Mouse (Mus musculus): ENCODE data around the gene Grcc10.

Grcc10 gene

GRCm38 (mm10) chr6:124732476-124733370, 8.5 kb downstream of the Grcc10 start:
- DNase-seq (ENCODE audit: low read depth, low spot score), result no peak

DNA sequence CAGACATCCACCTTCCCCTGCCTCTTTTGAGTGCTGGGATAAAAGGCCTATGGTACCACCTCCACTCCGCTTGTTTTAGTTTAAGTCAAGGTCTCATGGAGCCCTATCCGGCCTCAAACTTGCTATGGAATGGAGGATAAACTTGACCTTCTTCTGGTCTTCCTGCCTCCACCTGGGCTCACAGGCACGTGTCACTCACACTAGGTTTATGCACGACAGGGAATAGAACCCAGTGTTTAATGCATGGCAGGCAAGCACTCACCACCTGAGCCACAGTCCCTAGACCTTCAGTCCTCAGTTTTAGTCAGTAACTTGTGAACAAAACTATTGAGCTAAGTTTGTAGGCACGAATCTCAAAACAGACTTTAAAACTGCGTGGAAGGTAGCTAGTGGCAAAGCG, 10.1 kb downstream of the Grcc10 start:
- no peak for DNase-seq (ENCODE audit: low read depth, low spot score)

GRCm38 (mm10) chr6:124729850-124730705, 11.1 kb downstream of the Grcc10 start:
- DNase-seq (ENCODE audit: low read depth, low spot score), result no peak

DNA sequence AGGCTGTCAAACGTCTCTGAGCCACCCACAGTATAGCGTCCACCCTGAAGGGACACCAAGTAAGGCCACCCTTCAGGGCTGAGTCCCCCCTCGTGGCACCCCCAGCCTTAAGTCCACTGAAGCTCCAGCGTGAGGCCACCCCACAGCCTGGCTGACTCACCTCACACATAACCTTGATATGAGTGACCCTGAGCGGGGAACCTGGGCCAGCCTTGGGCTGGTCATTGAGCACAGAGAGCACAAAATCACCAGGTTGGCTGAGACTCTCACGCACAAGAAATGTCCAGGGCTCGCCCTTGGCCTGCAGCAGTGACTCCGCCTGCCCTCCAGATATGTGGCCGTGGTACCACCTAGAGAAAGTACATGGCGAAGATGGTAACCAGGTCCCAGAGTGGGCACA, 12.6 kb downstream of the Grcc10 start:
- DNase-seq (ENCODE audit: low read depth, low spot score), result no peak

- no peak for DNase-seq (ENCODE audit: low read depth, low spot score)
Measured at GRCm38 (mm10) chr6:124724472-124724871, 16.7 kb downstream of the Grcc10 start.

GRCm38 (mm10) chr6:124723541-124723940, 17.6 kb downstream of the Grcc10 start:
- no peak for DNase-seq (ENCODE audit: low read depth, low spot score)

DNA sequence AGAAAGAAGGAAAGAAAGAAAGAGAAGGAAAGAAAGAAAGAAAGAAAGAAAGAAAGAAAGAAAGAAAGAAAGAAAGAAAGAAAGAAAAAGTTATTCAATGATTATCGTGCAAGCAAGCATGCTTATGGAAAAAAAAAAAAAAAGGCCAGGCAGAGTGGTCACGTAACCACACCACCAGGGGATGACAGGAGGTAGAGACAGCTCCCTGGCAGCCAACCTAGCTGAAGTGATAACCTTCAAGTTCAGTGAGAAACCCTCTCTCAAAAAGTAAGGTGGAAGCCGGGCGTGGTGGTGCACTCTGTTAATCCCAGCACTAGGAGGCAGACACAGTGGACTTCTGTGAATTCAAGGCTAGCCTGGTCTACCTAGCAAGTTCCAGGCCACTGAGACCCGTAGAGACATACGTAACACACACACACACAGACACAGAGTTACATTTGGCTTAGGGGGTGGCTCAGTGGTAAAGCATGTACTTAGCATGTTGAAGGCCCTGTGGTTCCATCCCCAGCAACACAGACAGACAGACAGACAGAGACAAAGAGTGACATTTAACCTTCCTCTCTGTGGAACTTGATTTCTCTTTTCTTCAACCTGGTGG, 18.2 kb downstream of the Grcc10 start:
- DNase-seq (ENCODE audit: low read depth, low spot score), result no peak

DNA sequence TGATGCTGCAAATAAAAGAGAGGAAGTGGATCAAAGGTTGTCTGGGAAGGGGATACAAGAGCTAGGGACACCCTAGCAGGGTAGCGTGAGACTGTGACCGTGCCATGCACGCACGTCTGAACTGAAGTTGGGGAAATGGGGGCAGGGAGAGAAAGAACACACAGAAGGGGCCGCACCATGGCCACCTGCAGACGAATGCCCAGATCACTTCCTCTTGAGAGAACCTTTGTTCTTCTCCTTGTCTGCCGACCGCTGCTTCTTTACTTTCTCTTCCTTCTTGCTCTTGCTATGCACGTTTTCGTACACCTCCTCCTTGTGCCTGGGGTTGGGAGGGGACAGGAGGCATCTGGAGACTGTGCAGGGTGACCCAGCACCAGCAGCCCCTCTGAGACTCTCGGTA, 20.3 kb downstream of the Grcc10 start:
- DNase-seq (ENCODE audit: low read depth, low spot score), result no peak

DNA sequence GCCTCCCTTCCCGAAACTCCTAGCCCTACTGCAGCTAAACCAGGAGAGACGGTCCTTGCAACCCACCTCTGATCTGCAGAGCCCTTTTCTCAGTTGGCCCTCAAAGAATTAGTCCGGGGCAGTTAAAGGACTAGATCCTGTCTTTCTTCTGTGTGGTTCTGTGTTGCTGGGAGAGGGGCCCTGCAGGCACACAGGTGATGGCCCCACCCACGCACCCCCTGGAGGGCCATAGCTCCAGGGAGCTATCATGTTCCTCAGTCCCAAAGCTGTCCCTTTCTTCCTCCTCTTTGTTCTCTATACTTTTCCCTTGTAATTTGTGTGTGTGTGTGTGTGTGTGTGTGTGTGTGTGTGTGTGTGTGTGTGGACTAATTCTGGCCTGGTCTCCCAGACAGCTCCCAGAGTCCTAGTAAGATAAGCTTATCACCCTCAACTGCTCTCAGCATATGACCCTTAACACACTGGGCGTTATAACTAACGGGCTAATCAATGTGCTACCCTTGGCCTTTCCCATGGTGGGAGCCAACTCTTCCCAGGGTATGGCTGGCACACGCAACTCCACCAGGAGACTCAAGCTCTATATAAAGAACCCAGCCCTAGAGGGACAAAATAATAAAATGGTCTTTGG, 21.7 kb downstream of the Grcc10 start:
- DNase-seq (ENCODE audit: low read depth, low spot score), result no peak

- DNase-seq (ENCODE audit: low read depth, low spot score), result no peak
Measured at GRCm38 (mm10) chr6:124718703-124719102, 22.5 kb downstream of the Grcc10 start.

DNA sequence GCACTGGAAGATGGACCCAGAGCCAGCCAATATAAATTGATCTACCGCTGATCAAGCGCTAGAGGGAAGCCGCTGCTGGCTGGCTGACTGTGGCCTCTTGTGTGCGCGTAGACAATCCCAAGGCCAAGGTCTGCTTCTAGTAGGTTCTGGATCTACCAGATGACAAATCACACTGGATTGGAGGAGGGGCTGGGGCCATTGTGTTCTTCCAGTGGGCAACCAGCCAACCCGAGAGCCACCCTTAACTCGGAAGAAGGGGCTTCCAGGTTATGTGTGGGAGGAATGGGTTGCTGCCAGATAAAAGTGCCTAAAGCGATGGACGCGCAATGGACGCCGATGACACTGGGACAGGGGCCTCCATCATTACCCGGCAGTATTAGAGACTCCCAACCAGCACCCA, 23.2 kb downstream of the Grcc10 start:
- DNase-seq (ENCODE audit: low read depth, low spot score), result no peak

GRCm38 (mm10) chr6:124716864-124717490, 24.2 kb downstream of the Grcc10 start:
- no peak for DNase-seq (ENCODE audit: low read depth, low spot score)

- no peak for DNase-seq (ENCODE audit: low read depth, low spot score)
Measured at GRCm38 (mm10) chr6:124712918-124713317, 28.3 kb downstream of the Grcc10 start.

DNA sequence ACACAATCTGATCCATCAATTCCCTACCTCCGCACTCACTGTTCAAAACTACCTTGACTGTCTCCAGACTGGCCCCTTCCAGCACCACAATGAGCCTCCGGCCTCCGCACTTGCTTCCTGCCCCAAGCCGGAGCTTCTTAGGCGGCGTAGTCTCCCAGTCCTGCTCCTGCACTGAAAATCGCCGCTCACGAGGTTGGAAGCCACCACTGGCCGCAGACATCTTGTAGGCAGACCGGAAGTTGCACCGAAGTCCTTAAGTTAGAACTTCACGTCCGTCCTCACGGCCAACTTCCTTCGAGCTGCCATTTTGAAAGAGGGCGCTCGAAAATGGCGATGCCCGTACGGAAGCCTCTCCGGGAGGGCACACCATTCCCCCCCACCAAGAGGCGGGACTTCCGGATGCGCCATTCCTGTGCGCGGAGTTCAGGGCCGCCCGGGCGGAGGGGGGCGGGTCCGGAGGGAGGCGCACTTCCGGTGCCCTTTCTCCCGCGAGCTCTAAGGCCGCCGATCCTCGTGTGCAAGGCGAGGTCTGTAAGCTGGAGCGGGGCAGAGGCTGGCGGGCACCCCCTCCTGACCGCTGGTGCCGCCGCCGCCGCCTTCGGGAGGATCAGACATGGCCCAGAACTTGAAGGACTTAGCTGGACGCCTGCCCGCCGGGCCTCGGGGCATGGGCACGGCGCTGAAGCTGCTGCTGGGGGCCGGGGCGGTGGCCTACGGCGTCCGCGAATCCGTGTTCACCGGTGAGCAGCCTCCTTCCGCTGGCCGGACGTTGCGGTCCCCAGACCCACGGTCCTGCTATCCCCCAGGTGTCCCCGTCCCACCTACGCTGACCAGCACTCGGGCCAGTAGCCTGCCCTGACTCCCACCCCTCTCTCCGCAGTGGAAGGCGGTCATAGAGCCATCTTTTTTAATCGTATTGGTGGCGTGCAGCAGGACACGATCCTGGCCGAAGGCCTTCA, 29.1 kb downstream of the Grcc10 start, which contains the start of the genes Emg1 and Phb2:
Gene Emg1, minus strand, starts transcription at position 355 of the 959 bp plus-strand sequence.
Gene Phb2, plus strand, starts transcription at position 513 of the 959 bp plus-strand sequence.
- DNase-seq (ENCODE audit: low read depth, low spot score), result peak; percentile 96

DNA sequence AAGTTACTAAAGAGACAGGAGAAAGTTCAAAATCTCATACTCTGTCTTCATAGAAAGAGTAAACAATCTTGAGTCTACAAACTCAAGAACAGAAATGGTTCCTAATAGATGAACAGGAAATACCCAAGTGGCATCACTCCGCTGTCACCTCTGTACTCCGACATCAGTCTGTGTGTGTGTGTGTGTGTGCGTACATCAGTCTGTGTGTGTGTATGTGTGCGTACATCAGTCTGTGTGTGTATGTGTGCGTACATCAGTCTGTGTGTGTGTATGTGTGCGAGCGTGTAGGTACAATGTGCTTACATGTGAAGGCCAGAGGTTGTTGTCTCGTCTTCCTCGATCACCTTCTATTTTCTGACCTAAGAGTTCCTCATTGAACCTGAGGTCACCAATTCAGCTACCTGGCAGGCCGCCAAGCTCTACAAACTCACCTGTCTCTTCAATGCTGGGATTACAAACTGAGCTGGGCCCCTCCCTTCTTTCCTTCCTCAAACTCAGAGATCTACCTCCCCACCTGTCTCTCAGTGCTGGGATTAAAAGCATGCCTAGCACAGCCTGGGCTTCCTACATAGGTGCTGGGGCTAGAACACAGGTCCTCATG, 32.8 kb downstream of the Grcc10 start:
- no peak for DNase-seq (ENCODE audit: low read depth, low spot score)

- no peak for DNase-seq (ENCODE audit: low read depth, low spot score)
Measured at GRCm38 (mm10) chr6:124706061-124706627, 35.0 kb downstream of the Grcc10 start.

DNA sequence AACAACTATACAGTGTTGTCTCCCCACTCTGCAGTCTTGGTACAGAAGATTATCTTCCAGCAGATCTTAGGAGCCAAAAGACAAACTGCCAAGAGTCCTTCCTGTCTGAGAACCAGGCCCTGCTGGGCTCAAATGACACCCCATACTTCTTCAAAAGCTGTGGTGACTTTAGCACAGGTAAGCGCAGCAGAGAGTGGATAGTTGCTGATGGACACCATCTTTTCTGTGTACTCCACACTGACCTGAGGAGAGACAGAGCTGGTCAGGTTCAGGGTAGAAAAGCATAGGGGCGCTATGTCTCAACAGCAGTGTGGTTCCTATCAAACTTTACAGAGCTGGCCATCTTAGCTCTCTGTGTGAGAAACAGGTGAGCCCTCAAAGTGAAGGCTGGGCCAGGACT, 36.8 kb downstream of the Grcc10 start:
- no peak for DNase-seq (ENCODE audit: low read depth, low spot score)

GRCm38 (mm10) chr6:124703789-124704188, 37.4 kb downstream of the Grcc10 start:
- DNase-seq (ENCODE audit: low read depth, low spot score), result no peak

DNA sequence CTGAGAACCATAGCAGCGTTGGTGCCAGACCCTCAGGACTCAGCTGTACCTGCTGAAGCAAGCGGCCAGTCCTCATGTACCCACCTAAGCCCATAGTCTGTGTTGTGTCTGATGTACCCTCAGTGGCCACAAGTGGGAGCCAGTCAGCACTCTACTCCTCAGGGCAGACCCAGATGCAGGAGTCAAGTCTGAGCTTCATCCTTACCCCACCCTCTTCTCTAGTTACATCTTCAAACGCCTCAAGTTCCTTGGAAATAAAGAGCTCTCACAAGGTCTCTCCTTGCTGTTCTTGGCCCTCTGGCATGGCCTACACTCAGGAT, 38.4 kb downstream of the Grcc10 start:
- DNase-seq (ENCODE audit: low read depth, low spot score), result no peak

Data from brain, embryonic 18.5 days (tissue).